Mouse (Mus musculus) stomach, postnatal 0 days (tissue): ENCODE results near the gene Wdr82.
A peak's percentile ranks its signal among the peaks of the same experiment; 100 is the strongest.

Source experiments
- CTCF ChIP-seq: IDR thresholded peaks from 2 replicates; pipeline ENCODE4 v1.5.1; 2016; ENCODE audit warnings: antibody characterized with exemption, low read depth, mild to moderate bottlenecking, moderate library complexity
- EP300 ChIP-seq: optimal IDR thresholded peaks from 2 replicates; pipeline ENCODE3; 2016; ENCODE audit warnings: antibody characterized with exemption

GRCm38 (mm10) chr9:106156419-106156818, 14.3 kb upstream of the Wdr82 start:
- peak; percentile 74 for TF ChIP-seq CTCF
- no peak for TF ChIP-seq EP300
